Mouse (Mus musculus): ENCODE data around the gene Pafah1b1. TPM values are rescaled to one million over a fixed set of nuclear protein-coding genes. Genes with fewer than 3 reads are reported as not detected.
A peak's percentile ranks its signal among the peaks of the same experiment; 100 is the strongest.

Gene Pafah1b1
- polyA plus RNA-seq, 1 experiment from 2014 or later, result 29.4 TPM

DNA sequence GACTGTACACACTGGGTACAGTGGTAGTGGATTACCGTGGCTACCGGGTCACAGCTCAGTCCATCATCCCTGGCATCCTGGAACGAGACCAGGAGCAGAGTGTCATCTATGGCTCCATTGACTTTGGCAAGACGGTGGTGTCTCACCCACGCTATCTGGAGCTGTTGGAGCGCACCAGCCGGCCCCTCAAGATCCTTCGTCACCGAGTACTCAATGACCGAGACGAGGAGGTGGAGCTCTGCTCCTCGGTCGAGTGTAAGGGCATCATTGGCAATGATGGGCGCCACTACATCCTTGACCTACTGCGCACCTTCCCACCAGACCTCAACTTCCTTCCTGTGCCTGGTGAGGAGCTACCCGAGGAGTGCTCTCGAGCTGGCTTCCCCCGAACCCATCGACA is 62.8 kb downstream of the Pafah1b1 start:
- 74% methylated on average over 19 of the region's 19 CpGs for WGBS (ENCODE audit: insufficient replicate concordance)

DNA sequence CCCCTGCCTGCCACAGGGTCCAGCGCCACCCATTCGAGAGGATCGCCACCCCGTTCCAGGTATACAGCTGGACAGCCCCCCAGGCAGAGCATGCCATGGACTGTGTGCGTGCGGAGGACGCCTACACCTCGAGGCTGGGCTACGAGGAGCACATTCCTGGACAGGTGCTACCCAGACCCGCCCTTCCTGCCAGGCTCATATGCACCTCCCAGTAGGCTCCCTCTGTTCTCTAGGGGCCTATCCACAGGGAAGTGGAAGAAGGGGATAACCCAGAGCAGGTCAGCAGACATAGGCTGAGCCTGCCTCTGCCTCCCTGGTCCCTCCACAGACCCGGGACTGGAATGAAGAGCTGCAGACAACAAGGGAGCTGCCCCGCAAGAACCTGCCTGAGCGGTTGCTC is 64.1 kb downstream of the Pafah1b1 start:
- WGBS (ENCODE audit: insufficient replicate concordance), result 88% methylated on average over 13 of the region's 13 CpGs
- Histone ChIP-seq H3K4me1 (replicated peaks) (no peaks in the 10 kb centered on the region), H3K27me3 (no peaks in the 10 kb centered on the region), H3K4me3 (replicated peaks) (no peak overlapping the region), H3K4me2 (no peak overlapping the region), H3K27ac (replicated peaks) (no peak overlapping the region), H3K9me3 (replicated peaks) (no peaks in the 10 kb centered on the region), H3K9ac (no peak overlapping the region), H3K36me3 (replicated peaks) (peaks cover 95% of the 10 kb centered on the region)
- no peak for ATAC-seq (ENCODE audit: insufficient read depth)

More for the DNA sequence above, 62.8 kb downstream of the Pafah1b1 start:
- Histone ChIP-seq H3K27ac (replicated peaks) (no peak overlapping the region), H3K36me3 (replicated peaks) (peaks cover 100% of the 10 kb centered on the region), H3K4me2 (no peak overlapping the region), H3K4me3 (replicated peaks) (no peak overlapping the region), H3K4me1 (replicated peaks) (no peaks in the 10 kb centered on the region), H3K9ac (no peak overlapping the region), H3K9me3 (replicated peaks) (no peaks in the 10 kb centered on the region), H3K27me3 (no peaks in the 10 kb centered on the region)
- no peak for ATAC-seq (ENCODE audit: insufficient read depth)

DNA sequence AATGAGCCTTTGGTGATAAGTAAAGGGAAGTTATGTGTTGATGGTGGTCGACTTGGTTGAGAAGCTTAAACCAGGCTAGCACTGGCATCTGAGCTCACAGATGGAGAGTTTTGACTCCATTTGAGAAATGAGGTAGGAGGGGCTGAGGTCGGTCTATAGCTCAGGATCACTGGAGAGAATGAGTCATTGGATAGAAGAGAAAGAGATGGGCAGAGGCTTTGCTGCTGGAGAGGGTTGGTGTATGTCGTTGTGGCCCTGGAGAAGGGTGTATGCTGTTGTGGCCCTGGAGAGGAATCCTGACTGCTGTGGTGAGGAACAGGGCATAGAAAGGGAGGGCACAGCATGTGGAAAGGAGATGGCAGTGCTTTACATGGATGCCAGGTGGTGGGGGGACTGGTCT is 68.5 kb downstream of the Pafah1b1 start:
- 65% methylated on average over 3 of the region's 3 CpGs for WGBS (ENCODE audit: insufficient replicate concordance)

DNA sequence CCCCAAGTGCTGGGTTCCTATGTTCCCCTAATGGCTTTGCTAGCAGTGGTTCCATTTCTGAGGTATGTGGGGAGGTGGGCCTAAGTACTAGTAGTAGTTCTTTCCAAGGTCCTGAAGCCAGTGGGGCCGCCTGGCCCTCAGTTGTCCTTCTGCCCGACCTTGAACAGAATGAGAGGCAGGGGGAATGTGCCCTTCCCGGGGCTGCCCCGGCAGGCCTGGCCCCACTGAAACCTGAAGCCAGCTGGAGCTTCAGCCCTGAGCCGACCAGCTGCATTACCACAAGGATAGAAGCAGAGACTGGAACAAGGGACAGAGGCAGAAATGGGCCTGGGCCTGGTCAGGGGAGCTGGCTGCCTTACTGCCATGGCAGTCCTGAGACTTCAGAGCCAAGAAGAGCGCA is 71.1 kb downstream of the Pafah1b1 start:
- H3K9me3 ChIP-seq (replicated peaks), result no peaks in the 10 kb centered on the region
- 63% methylated on average over 6 of the region's 6 CpGs for WGBS (ENCODE audit: insufficient replicate concordance)
- no peak overlapping the region for H3K27ac ChIP-seq (replicated peaks)
- H3K4me2 ChIP-seq, result peak overlapping the region; percentile 96
- no peak overlapping the region for H3K4me3 ChIP-seq (replicated peaks)
- no peaks in the 10 kb centered on the region for H3K27me3 ChIP-seq
- H3K36me3 ChIP-seq (replicated peaks), result peaks cover 36% of the 10 kb centered on the region
- no peak overlapping the region for H3K9ac ChIP-seq
- ATAC-seq (ENCODE audit: insufficient read depth), result no peak
- peaks cover 62% of the 10 kb centered on the region for H3K4me1 ChIP-seq (replicated peaks)

More for the DNA sequence above, 68.5 kb downstream of the Pafah1b1 start:
- no peak for ATAC-seq (ENCODE audit: insufficient read depth)
- Histone ChIP-seq H3K4me1 (replicated peaks) (peaks cover 37% of the 10 kb centered on the region), H3K9ac (no peak overlapping the region), H3K36me3 (replicated peaks) (peaks cover 61% of the 10 kb centered on the region), H3K4me2 (no peak overlapping the region), H3K4me3 (replicated peaks) (no peak overlapping the region), H3K9me3 (replicated peaks) (no peaks in the 10 kb centered on the region), H3K27me3 (no peaks in the 10 kb centered on the region), H3K27ac (replicated peaks) (no peak overlapping the region)

DNA sequence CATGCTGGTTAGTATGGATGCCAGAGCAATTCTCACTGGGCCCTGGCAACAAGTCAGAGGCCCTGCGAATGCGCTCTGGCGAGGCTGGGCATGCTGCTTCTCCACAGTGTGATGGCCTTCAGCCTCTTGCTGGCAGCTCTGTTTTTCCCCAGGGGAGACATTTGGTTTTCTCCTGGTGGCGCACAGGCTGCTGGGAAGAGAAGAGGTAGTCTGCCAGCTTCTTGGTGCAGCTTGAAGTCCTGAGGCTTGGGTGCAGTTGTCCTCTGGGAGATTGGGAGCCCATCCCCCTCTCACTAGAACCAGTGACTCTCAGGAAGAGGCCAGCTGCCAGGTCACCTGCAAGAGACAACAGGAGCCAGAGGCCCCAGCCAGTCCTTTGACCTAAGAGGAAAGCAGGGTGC is 71.7 kb downstream of the Pafah1b1 start:
- Histone ChIP-seq H3K27me3 (no peaks in the 10 kb centered on the region), H3K4me2 (peak overlapping the region; percentile 96), H3K9ac (no peak overlapping the region), H3K36me3 (replicated peaks) (peaks cover 30% of the 10 kb centered on the region), H3K4me3 (replicated peaks) (no peak overlapping the region), H3K9me3 (replicated peaks) (no peaks in the 10 kb centered on the region), H3K4me1 (replicated peaks) (peaks cover 68% of the 10 kb centered on the region), H3K27ac (replicated peaks) (no peak overlapping the region)
- no peak for ATAC-seq (ENCODE audit: insufficient read depth)
- WGBS (ENCODE audit: insufficient replicate concordance), result 73% methylated on average over 4 of the region's 4 CpGs

DNA sequence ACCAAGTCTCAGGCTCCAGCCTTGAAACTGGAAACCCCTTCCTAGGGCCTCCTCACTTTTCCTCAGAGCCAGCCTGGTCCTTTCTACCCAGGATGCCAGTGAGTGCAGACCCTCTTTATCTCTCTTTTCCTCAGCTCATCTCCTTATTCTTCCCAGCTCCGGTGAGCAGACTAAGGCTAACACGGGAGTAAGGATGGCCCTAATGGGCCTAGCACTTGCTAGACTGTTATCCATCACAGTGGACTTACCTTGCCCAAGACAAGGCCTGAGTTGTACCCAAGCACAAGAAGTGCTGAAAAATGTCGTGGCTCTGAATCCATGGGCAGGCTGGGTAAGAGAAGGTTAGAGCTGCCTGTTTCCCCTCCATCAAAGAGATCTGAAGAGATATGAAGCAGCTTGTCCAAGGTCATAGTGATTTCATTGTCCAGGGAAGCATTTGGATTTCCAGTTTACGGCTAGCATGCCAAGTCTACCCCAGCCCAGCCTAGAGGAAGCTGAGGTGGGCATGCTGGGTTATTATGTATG is 73.8 kb downstream of the Pafah1b1 start:
- peaks cover 10% of the 10 kb centered on the region; the same call in 1 of the 2 replicates for H3K36me3 ChIP-seq (replicated peaks)
- peak overlapping the region; percentile 88 for H3K27ac ChIP-seq (replicated peaks)
- no peak overlapping the region for H3K9ac ChIP-seq
- WGBS (ENCODE audit: insufficient replicate concordance), result 44% methylated on average over 4 of the region's 4 CpGs
- ATAC-seq (ENCODE audit: insufficient read depth), result no peak
- H3K4me3 ChIP-seq (replicated peaks), result peak overlapping the region; percentile 89
- no peaks in the 10 kb centered on the region for H3K27me3 ChIP-seq
- H3K4me1 ChIP-seq (replicated peaks), result peaks cover 71% of the 10 kb centered on the region
- H3K9me3 ChIP-seq (replicated peaks), result no peaks in the 10 kb centered on the region
- peak overlapping the region; percentile 96 for H3K4me2 ChIP-seq

DNA sequence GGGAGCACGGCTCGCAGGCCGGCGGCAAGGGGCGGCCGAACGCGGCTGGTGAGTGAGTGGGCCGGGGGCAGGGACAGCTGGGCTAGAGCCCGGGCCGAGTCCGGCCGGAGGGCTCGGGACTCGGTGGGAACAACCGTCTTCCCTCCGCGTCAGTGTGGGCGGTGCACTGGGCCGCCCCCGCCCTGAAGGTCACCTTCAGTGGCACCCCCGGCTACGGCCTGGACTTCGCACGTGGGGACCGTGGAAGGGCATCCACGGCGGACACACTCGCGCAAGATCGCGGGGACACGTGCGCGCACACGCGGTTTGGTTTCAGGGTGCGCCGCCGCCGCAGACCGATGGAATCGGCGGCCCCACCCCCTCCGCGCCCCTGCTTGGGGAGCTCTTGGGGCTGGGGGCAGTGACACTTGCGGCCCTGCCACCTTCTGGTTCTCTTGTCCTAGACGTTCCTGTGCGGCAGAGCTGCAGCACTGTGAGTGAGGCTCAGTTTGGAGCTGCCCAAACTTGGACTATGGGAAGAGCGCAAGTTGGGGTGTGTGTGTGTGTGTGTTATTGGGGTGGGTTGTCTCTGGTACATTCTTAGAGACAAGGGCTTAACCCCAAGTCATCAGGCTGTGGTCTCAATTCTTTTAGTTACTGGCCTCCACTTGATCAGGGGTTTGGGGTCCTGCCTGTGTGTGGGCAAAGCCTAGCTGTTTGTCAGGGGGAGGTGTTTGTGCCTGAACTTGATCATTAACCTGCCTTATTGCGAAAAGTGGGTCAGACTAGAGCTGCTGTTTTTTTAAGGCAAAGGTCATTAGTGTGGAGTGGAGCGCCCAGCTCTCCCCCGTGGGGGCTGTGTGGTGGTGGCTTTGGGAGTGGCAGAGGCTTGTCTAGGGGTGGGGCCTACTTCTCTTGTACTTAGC is 74.6 kb downstream of the Pafah1b1 start:
- peak; percentile 51 for ATAC-seq (ENCODE audit: insufficient read depth)
- H3K4me3 ChIP-seq (replicated peaks), result peak overlapping the region; percentile 89
- H3K4me2 ChIP-seq, result peak overlapping the region; percentile 96
- H3K27me3 ChIP-seq, result no peaks in the 10 kb centered on the region
- WGBS (ENCODE audit: insufficient replicate concordance), result under 1% methylated on average over 51 of the region's 53 CpGs
- peak overlapping the region; percentile 88 for H3K27ac ChIP-seq (replicated peaks)
- H3K4me1 ChIP-seq (replicated peaks), result peaks cover 67% of the 10 kb centered on the region
- peak overlapping the region; percentile 74 for H3K9ac ChIP-seq
- H3K36me3 ChIP-seq (replicated peaks), result peaks cover 10% of the 10 kb centered on the region; the same call in 1 of the 2 replicates
- no peaks in the 10 kb centered on the region for H3K9me3 ChIP-seq (replicated peaks)

DNA sequence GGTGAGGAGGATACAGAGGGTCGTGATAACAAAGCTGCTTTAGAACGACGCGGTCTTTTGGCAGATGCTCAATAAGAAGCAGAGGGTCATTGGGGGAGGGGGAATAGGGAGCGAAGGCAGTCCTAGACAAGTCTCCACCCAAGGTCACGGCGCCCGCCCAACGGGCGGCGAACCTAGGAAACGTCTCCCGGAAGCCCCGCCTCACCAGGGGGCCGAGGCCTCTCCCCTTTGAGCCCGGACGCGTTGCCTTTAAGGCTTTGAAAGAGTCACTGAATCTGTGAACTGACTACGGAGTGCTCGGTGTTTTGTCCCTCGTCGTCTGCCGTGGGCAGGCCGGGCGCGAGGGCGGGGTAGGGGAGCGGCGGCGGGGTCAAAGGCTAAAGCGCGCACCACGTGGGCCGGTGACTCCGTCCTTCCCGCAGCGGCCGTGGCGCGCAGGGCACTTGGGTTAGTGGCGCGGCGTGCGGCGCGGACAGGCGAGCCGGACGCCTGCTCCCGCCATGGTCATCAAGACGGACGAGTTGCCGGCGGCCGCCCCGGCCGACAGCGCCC is 75.3 kb downstream of the Pafah1b1 start, which contains the start of gene Cluh:
Gene Cluh (plus strand): TSS at position 401 of the 552 bp plus-strand sequence.
- WGBS (ENCODE audit: insufficient replicate concordance), result under 1% methylated on average over 58 of the region's 58 CpGs
- H3K4me3 ChIP-seq (replicated peaks), result peak within 1 kb of the TSS; percentile 89
- peak within 1 kb of the TSS; percentile 88 for H3K27ac ChIP-seq (replicated peaks)
- peak within 1 kb of the TSS; percentile 74 for H3K9ac ChIP-seq
- peaks cover 64% of the 10 kb centered on the region for H3K4me1 ChIP-seq (replicated peaks)
- H3K27me3 ChIP-seq, result no peaks in the 10 kb centered on the region; the same call in 1 of the 2 replicates
- peak; percentile 90 for ATAC-seq (ENCODE audit: insufficient read depth)
- no peaks in the 10 kb centered on the region for H3K9me3 ChIP-seq (replicated peaks)
- H3K4me2 ChIP-seq, result peak within 1 kb of the TSS; percentile 96
- peaks cover 10% of the 10 kb centered on the region; the same call in 1 of the 2 replicates for H3K36me3 ChIP-seq (replicated peaks)

DNA sequence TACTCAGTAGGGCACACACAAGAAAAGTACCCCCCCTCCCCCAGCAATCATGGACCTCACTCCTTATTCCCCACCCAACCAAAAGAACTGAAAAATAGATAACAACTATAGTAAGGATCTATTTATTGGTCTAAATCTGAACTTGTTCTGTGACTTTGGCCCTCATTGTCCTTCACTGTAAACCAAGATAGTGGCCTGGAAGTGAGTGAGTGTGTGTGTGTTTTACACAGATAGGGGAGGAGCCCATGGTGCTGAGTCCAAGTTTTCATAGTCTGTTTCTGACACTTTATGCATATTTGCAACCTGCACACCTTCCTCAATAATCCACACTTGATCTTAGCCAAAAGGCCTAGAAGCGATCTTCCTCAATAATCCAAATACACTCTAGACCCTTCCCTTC is 75.8 kb downstream of the Pafah1b1 start:
- peaks cover 59% of the 10 kb centered on the region for H3K4me1 ChIP-seq (replicated peaks)
- peak overlapping the region; percentile 96 for H3K4me2 ChIP-seq
- peak overlapping the region; percentile 74 for H3K9ac ChIP-seq
- peak; percentile 30; the same call in 1 of the 2 replicates for ATAC-seq (ENCODE audit: insufficient read depth)
- peak overlapping the region; percentile 88 for H3K27ac ChIP-seq (replicated peaks)
- peak overlapping the region; percentile 89 for H3K4me3 ChIP-seq (replicated peaks)
- peaks cover 6% of the 10 kb centered on the region; the same call in 1 of the 2 replicates for H3K36me3 ChIP-seq (replicated peaks)
- H3K9me3 ChIP-seq (replicated peaks), result no peaks in the 10 kb centered on the region
- WGBS (ENCODE audit: insufficient replicate concordance), result 4% methylated on average over 1 of the region's 1 CpGs
- no peaks in the 10 kb centered on the region; the same call in 1 of the 2 replicates for H3K27me3 ChIP-seq

DNA sequence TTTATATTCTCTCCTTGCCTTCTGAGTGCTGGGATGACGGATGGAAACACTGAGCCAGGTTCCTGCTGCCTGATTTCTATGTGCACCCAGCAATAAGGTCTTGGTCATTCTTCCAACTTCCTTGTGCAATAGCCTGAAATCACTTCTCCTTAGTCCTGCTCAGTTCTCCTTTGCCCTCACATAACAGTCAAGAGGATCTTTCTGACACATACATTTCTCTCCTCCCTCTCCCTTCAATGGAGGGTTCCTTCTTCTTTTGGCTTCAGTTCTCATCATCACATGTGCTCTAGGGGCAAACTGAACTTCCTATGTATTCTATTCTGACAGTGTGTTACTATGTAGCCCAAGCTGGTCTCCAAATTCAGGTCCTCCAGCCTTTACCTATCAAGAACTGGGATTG is 76.5 kb downstream of the Pafah1b1 start:
- peak overlapping the region; percentile 88; the same call in 1 of the 2 replicates for H3K27ac ChIP-seq (replicated peaks)
- H3K4me2 ChIP-seq, result peak overlapping the region; percentile 96
- H3K27me3 ChIP-seq, result no peaks in the 10 kb centered on the region; the same call in 1 of the 2 replicates
- no peak overlapping the region for H3K4me3 ChIP-seq (replicated peaks)
- 63% methylated on average over 1 of the region's 1 CpGs for WGBS (ENCODE audit: insufficient replicate concordance)
- no peaks in the 10 kb centered on the region for H3K9me3 ChIP-seq (replicated peaks)
- ATAC-seq (ENCODE audit: insufficient read depth), result no peak
- H3K4me1 ChIP-seq (replicated peaks), result peaks cover 52% of the 10 kb centered on the region
- no peaks in the 10 kb centered on the region; the same call in 1 of the 2 replicates for H3K36me3 ChIP-seq (replicated peaks)
- no peak overlapping the region for H3K9ac ChIP-seq

DNA sequence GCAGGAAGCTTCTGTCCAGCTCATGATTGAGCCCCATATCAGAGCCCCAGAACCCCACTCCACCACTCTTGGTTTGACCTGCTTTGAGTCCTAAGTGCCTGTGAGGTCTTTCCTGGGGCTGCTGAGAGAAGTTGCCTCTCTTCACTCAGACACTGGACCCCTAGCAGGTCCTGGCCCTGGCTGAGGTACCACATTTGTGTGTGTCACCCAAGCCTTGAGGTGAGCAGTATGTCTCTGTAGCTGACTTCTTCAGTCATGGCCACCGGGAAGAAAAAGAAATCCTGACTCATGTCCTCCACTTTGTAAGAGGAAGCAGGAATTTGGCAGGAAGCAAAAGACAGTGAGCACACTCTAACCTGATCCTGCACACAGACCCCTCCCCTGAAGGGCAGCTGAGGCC is 84.8 kb downstream of the Pafah1b1 start:
- H3K9me3 ChIP-seq (replicated peaks), result no peaks in the 10 kb centered on the region
- ATAC-seq (ENCODE audit: insufficient read depth), result no peak
- no peak overlapping the region for H3K4me3 ChIP-seq (replicated peaks)
- H3K27ac ChIP-seq (replicated peaks), result no peak overlapping the region
- WGBS (ENCODE audit: insufficient replicate concordance), result 50% methylated on average over 1 of the region's 1 CpGs
- H3K4me2 ChIP-seq, result no peak overlapping the region
- H3K36me3 ChIP-seq (replicated peaks), result peaks cover 43% of the 10 kb centered on the region
- no peak overlapping the region for H3K9ac ChIP-seq
- H3K4me1 ChIP-seq (replicated peaks), result peaks cover 22% of the 10 kb centered on the region
- peaks cover 76% of the 10 kb centered on the region for H3K27me3 ChIP-seq

Measured in liver, embryonic 15.5 days (tissue).